ENCODE assay signal across 17 mouse cellular contexts in genomic region chr13:75988096-75988495, GRCm38 (mm10). TPM values are rescaled to one million over a fixed set of nuclear protein-coding genes. Genes with fewer than 3 reads are reported as not detected.
DNase-seq lines count a peak whose midpoint lies in the region; ATAC-seq and TF ChIP-seq lines count a peak whose summit lies in the region.
"Had no signal": no experiment of that assay in that cellular context is flagged by ENCODE, and none has a peak within 500 bp of the region (broad histone marks: within the 10 kb centered on the region; RNA-seq: fewer than 3 reads in every experiment).

No protein-coding gene starts in this region.

- TF ChIP-seq CTCF in forebrain, postnatal 0 days (IDR thresholded peaks at IDR 0.05; ENCODE audit: low read depth) = no peak

- no peaks in the 10 kb centered on the region for H3K9me3 ChIP-seq in forebrain, postnatal 0 days (ENCODE audit: low read length)
- no peaks in the 10 kb centered on the region for H3K9me3 ChIP-seq in forebrain, embryonic 11.5 days (ENCODE audit: control insufficient read depth, low read length)
- H3K9me3 ChIP-seq: embryonic facial prominence, embryonic 15.5 days; G1E had no signal

- H3K27ac ChIP-seq in forebrain, postnatal 0 days (ENCODE audit: low read depth, low read length) = no peak overlapping the region
- H3K27ac ChIP-seq in forebrain, embryonic 11.5 days (ENCODE audit: low read depth, low read length) = no peak overlapping the region
- H3K27ac ChIP-seq: embryonic facial prominence, embryonic 15.5 days had no signal

- DNase-seq in forebrain, postnatal 0 days = no peak
- DNase-seq in forebrain, embryonic 11.5 days (ENCODE audit: low spot score) = no peak
- DNase-seq in kidney, postnatal 4 days = peak; percentile 20 to 33
- DNase-seq in kidney, adult 9 months = no peak
- DNase-seq in brain, adult 2 months (ENCODE audit: low read depth, low spot score) = peak; percentile 66
- no peak for DNase-seq in layer of hippocampus, adult 8-10 months (ENCODE audit: low spot score in 2 of 2)
- no peak for DNase-seq in thymus, adult 18-20 months
- DNase-seq: kidney, adult 18-20 months had no signal

- peak; percentile 50; the same call in 1 of the 2 replicates for ATAC-seq in forebrain, postnatal 0 days
- no peak for ATAC-seq in forebrain, embryonic 11.5 days (replicated peaks; ENCODE audit: low FRiP score)
- peak; percentile 34; the same call in 1 of the 2 replicates for ATAC-seq in megakaryocyte progenitor cell, adult 5-6 weeks (replicated peaks; ENCODE audit: poor library complexity)
- ATAC-seq: forebrain, embryonic 16.5 days had no signal

- no peak overlapping the region for H3K9ac ChIP-seq in forebrain, postnatal 0 days
- no peak overlapping the region for H3K9ac ChIP-seq in forebrain, embryonic 11.5 days (ENCODE audit: low read length)
- H3K9ac ChIP-seq: embryonic facial prominence, embryonic 15.5 days had no signal

- no peak overlapping the region for H3K4me2 ChIP-seq in forebrain, postnatal 0 days (ENCODE audit: low read depth)
- no peak overlapping the region for H3K4me2 ChIP-seq in forebrain, embryonic 11.5 days (ENCODE audit: low read depth, low read length, severe bottlenecking)
- H3K4me2 ChIP-seq: embryonic facial prominence, embryonic 15.5 days; liver, embryonic 11.5 days had no signal

- H3K36me3 ChIP-seq in forebrain, postnatal 0 days (ENCODE audit: insufficient read depth) = no peaks in the 10 kb centered on the region
- no peaks in the 10 kb centered on the region for H3K36me3 ChIP-seq in forebrain, embryonic 11.5 days (ENCODE audit: control insufficient read depth, insufficient read depth, low read length)
- H3K36me3 ChIP-seq: embryonic facial prominence, embryonic 15.5 days; G1E had no signal

- WGBS in forebrain, postnatal 0 days = 88% methylated on average over 1 of the region's 1 CpGs
- 86% methylated on average over 1 of the region's 1 CpGs for WGBS in forebrain, embryonic 11.5 days

- H3K27me3 ChIP-seq in forebrain, postnatal 0 days (ENCODE audit: insufficient read depth, low read length) = no peaks in the 10 kb centered on the region
- H3K27me3 ChIP-seq in forebrain, embryonic 11.5 days (ENCODE audit: control insufficient read depth, insufficient read depth, low read length) = no peaks in the 10 kb centered on the region
- H3K27me3 ChIP-seq: embryonic facial prominence, embryonic 15.5 days had no signal

- H3K4me1 ChIP-seq in forebrain, postnatal 0 days (ENCODE audit: insufficient read depth) = 0 out of 2 replicates have a peak, but pooled peaks cover 3% of the 10 kb centered on the region
- H3K4me1 ChIP-seq in forebrain, embryonic 11.5 days (replicated peaks; ENCODE audit: control insufficient read depth, insufficient read depth, low read length) = no peaks in the 10 kb centered on the region
- H3K4me1 ChIP-seq: embryonic facial prominence, embryonic 15.5 days had no signal

- no peak overlapping the region for H3K4me3 ChIP-seq in forebrain, postnatal 0 days (ENCODE audit: low read depth, low read length)
- H3K4me3 ChIP-seq in forebrain, embryonic 11.5 days (ENCODE audit: low read depth, low read length) = no peak overlapping the region
- H3K4me3 ChIP-seq: embryonic facial prominence, embryonic 15.5 days had no signal

RNA-seq across cellular contexts. Expression of gene Spata9, which starts 21.1 kb away (rescaled TPM):
- total RNA-seq in forebrain, postnatal 0 days (2014; rRNA removed) = 2.4 and 4.7 TPM in 2 replicates
- polyA plus RNA-seq in forebrain, postnatal 0 days (2015; fragmentation: Nextera tagmentation; extraction: Ambion mirVana) = 4.7 TPM in 2 replicates
- 0.67 TPM in 1 of 2 replicates, not detected in the other for polyA plus RNA-seq in forebrain, embryonic 11.5 days (2014; fragmentation: Nextera tagmentation; extraction: Ambion mirVana)
- total RNA-seq in megakaryocyte progenitor cell, adult 5-6 weeks (2015) = not detected in 2 replicates
- not detected in 2 replicates for total RNA-seq in megakaryocyte progenitor cell, adult 5-6 weeks (2017)
- total RNA-seq in layer of hippocampus, adult 8-10 months (2022) = not detected
- total RNA-seq: hematopoietic stem cell, adult 5-6 weeks; monocyte, adult 5-6 weeks; neutrophil, adult 5-6 weeks had no signal
- polyA plus RNA-seq: G1E; spleen, adult 2 months had no signal

RNA-seq across cellular contexts. Expression of gene Rfesd, which starts 30.4 kb away (rescaled TPM):
- 18.9 and 22.1 TPM in 2 replicates for total RNA-seq in forebrain, postnatal 0 days (2014; rRNA removed)
- 23.4 and 24.9 TPM in 2 replicates for polyA plus RNA-seq in forebrain, postnatal 0 days (2015; fragmentation: Nextera tagmentation; extraction: Ambion mirVana)
- 20.1 and 22.9 TPM in 2 replicates for polyA plus RNA-seq in forebrain, embryonic 11.5 days (2014; fragmentation: Nextera tagmentation; extraction: Ambion mirVana)
- 14.9 and 27.3 TPM in 2 replicates for total RNA-seq in megakaryocyte progenitor cell, adult 5-6 weeks (2015)
- 11.3 and 14.8 TPM in 2 replicates for total RNA-seq in megakaryocyte progenitor cell, adult 5-6 weeks (2017)
- total RNA-seq in layer of hippocampus, adult 8-10 months (2022) = 10 to 100 TPM; 16.3 to 21.6 (median 17.2) TPM

RNA-seq across cellular contexts. Expression of gene Rhobtb3, which starts 44.4 kb away (rescaled TPM):
- total RNA-seq in forebrain, postnatal 0 days (2014; rRNA removed) = 42.7 and 52.0 TPM in 2 replicates
- polyA plus RNA-seq in forebrain, postnatal 0 days (2015; fragmentation: Nextera tagmentation; extraction: Ambion mirVana) = 11.3 and 14.0 TPM in 2 replicates
- 64.4 and 66.7 TPM in 2 replicates for polyA plus RNA-seq in forebrain, embryonic 11.5 days (2014; fragmentation: Nextera tagmentation; extraction: Ambion mirVana)
- total RNA-seq in megakaryocyte progenitor cell, adult 5-6 weeks (2015) = 5.9 and 9.1 TPM in 2 replicates
- 6.6 and 9.1 TPM in 2 replicates for total RNA-seq in megakaryocyte progenitor cell, adult 5-6 weeks (2017)
- total RNA-seq in layer of hippocampus, adult 8-10 months (2022) = 10 to 100 TPM; 16.1 to 18.6 (median 17.1) TPM
- total RNA-seq: monocyte, adult 5-6 weeks had no signal

Comparison
In these comparisons a context has a peak if more than half of its experiments do, and no peak if none do; other contexts are left out.
1. DNase-seq: peak in kidney, postnatal 4 days (2 of 2) and brain, adult 2 months (single experiment); none in forebrain, postnatal 0 days (single experiment), forebrain, embryonic 11.5 days (single experiment), kidney, adult 9 months (single experiment), layer of hippocampus, adult 8-10 months (0 of 2) and thymus, adult 18-20 months (0 of 2).